Mouse (Mus musculus): Measurements from ENCODE around the gene Fam171a1.

GRCm38 (mm10) chr2:3276106-3276505, 162.1 kb downstream of the Fam171a1 start:
- TF ChIP-seq CTCF (IDR thresholded peaks at IDR 0.05; ENCODE audit: extremely low read depth, insufficient read depth, low read length) = no peak
- no peak for TF ChIP-seq POLR2A (IDR thresholded peaks at IDR 0.05; ENCODE audit: extremely low read depth, insufficient read depth, low read length)
